ENCODE assay signal across 11 mouse cellular contexts in genomic region chr1:41275271-41275624, GRCm38 (mm10).
DNase-seq lines count a peak whose midpoint lies in the region; ATAC-seq and TF ChIP-seq lines count a peak whose summit lies in the region.
"Had no signal": no experiment of that assay in that cellular context is flagged by ENCODE, and none has a peak within 500 bp of the region (broad histone marks: within the 10 kb centered on the region; RNA-seq: fewer than 3 reads in every experiment).

No protein-coding gene starts in this region.

- 7% methylated on average over 8 of the region's 8 CpGs for WGBS in kidney, postnatal 0 days
- 6% methylated on average over 8 of the region's 8 CpGs for WGBS in embryonic facial prominence, embryonic 14.5 days
- WGBS in hindbrain, postnatal 0 days: 6% methylated on average over 8 of the region's 8 CpGs
- 4% methylated on average over 8 of the region's 8 CpGs for WGBS in neural tube, embryonic 13.5 days

- no peak for TF ChIP-seq CTCF in kidney, postnatal 0 days (IDR thresholded peaks at IDR 0.05; ENCODE audit: low read depth)
- TF ChIP-seq CTCF in hindbrain, postnatal 0 days (IDR thresholded peaks at IDR 0.05; ENCODE audit: low read depth): no peak

- H3K27ac ChIP-seq in kidney, postnatal 0 days: no peak overlapping the region
- no peak overlapping the region for H3K27ac ChIP-seq in embryonic facial prominence, embryonic 14.5 days (replicated peaks; ENCODE audit: low read depth, low read length)
- no peak overlapping the region for H3K27ac ChIP-seq in hindbrain, postnatal 0 days
- 0 out of 2 replicates have a peak overlapping the region, but pooled peaks have one; percentile 13 for H3K27ac ChIP-seq in neural tube, embryonic 13.5 days (replicated peaks)
- H3K27ac ChIP-seq: left cerebral cortex, adult 2 months had no signal

- H3K9ac ChIP-seq in kidney, postnatal 0 days (ENCODE audit: low read depth, low read length): no peak overlapping the region
- H3K9ac ChIP-seq in embryonic facial prominence, embryonic 14.5 days (ENCODE audit: low read depth, low read length): no peak overlapping the region
- no peak overlapping the region for H3K9ac ChIP-seq in hindbrain, postnatal 0 days (replicated peaks; ENCODE audit: low read length)
- H3K9ac ChIP-seq in neural tube, embryonic 13.5 days: 0 out of 2 replicates have a peak overlapping the region, but pooled peaks have one; percentile 45

- ATAC-seq in kidney, postnatal 0 days (replicated peaks; ENCODE audit: low FRiP score, low read depth): no peak
- ATAC-seq in embryonic facial prominence, embryonic 14.5 days (ENCODE audit: low read depth): no peak; the same call in 1 of the 2 replicates
- no peak for ATAC-seq in hindbrain, postnatal 0 days
- no peak; the same call in 1 of the 2 replicates for ATAC-seq in neural tube, embryonic 13.5 days (ENCODE audit: low read depth)

- H3K36me3 ChIP-seq in kidney, postnatal 0 days (ENCODE audit: insufficient read depth, low read length): no peaks in the 10 kb centered on the region
- H3K36me3 ChIP-seq in embryonic facial prominence, embryonic 14.5 days (ENCODE audit: control insufficient read depth, insufficient read depth, low read length): no peaks in the 10 kb centered on the region
- H3K36me3 ChIP-seq in hindbrain, postnatal 0 days (ENCODE audit: insufficient read depth, low read length): no peaks in the 10 kb centered on the region
- H3K36me3 ChIP-seq in neural tube, embryonic 13.5 days: no peaks in the 10 kb centered on the region

- H3K4me2 ChIP-seq in kidney, postnatal 0 days (ENCODE audit: low read length): peak overlapping the region; percentile 35
- peak overlapping the region; percentile 42 for H3K4me2 ChIP-seq in embryonic facial prominence, embryonic 14.5 days (ENCODE audit: low read depth, low read length)
- peak overlapping the region; percentile 35 for H3K4me2 ChIP-seq in hindbrain, postnatal 0 days (ENCODE audit: low read depth, low read length)
- H3K4me2 ChIP-seq in neural tube, embryonic 13.5 days: peak overlapping the region; percentile 40

- H3K4me1 ChIP-seq in kidney, postnatal 0 days (replicated peaks; ENCODE audit: insufficient read depth, low read length): no peaks in the 10 kb centered on the region
- peaks cover 17% of the 10 kb centered on the region for H3K4me1 ChIP-seq in embryonic facial prominence, embryonic 14.5 days (ENCODE audit: control insufficient read depth, insufficient read depth, low read length)
- H3K4me1 ChIP-seq in hindbrain, postnatal 0 days (ENCODE audit: insufficient read depth, low read length): peaks cover 8% of the 10 kb centered on the region; the same call in 1 of the 2 replicates
- H3K4me1 ChIP-seq in neural tube, embryonic 13.5 days (replicated peaks): peaks cover 34% of the 10 kb centered on the region

- DNase-seq in kidney, postnatal 0 days (ENCODE audit: low spot score): peak; percentile 8
- no peak for DNase-seq in kidney, adult 18-20 months
- peak; percentile 26 for DNase-seq in embryonic facial prominence, embryonic 14.5 days (ENCODE audit: low spot score)
- peak; percentile 15 for DNase-seq in hindbrain, postnatal 0 days (ENCODE audit: low spot score)
- DNase-seq in right cerebral cortex, adult 18-20 months: no peak
- no peak for DNase-seq in spleen, adult 12 weeks (ENCODE audit: low spot score)
- DNase-seq in thymus, postnatal 14 days: no peak
- DNase-seq: heart, adult 11 months; right cerebral cortex, postnatal 25 days had no signal

- H3K9me3 ChIP-seq in kidney, postnatal 0 days (replicated peaks; ENCODE audit: low read length): no peaks in the 10 kb centered on the region
- no peaks in the 10 kb centered on the region for H3K9me3 ChIP-seq in embryonic facial prominence, embryonic 14.5 days (ENCODE audit: control insufficient read depth, low read length)
- H3K9me3 ChIP-seq in hindbrain, postnatal 0 days (ENCODE audit: low read length): no peaks in the 10 kb centered on the region
- no peaks in the 10 kb centered on the region for H3K9me3 ChIP-seq in neural tube, embryonic 13.5 days

- no peak overlapping the region for H3K4me3 ChIP-seq in kidney, postnatal 0 days (replicated peaks; ENCODE audit: low read depth, low read length)
- peak overlapping the region; percentile 11; the same call in 1 of the 2 replicates for H3K4me3 ChIP-seq in embryonic facial prominence, embryonic 14.5 days (ENCODE audit: low read depth, low read length)
- H3K4me3 ChIP-seq in hindbrain, postnatal 0 days (ENCODE audit: low read length): peak overlapping the region; percentile 3; the same call in 1 of the 2 replicates
- H3K4me3 ChIP-seq in neural tube, embryonic 13.5 days: no peak overlapping the region; the same call in 1 of the 2 replicates
- H3K4me3 ChIP-seq: left cerebral cortex, adult 2 months had no signal

- no peaks in the 10 kb centered on the region for H3K27me3 ChIP-seq in kidney, postnatal 0 days (ENCODE audit: insufficient read depth, low read length)
- H3K27me3 ChIP-seq in embryonic facial prominence, embryonic 14.5 days (replicated peaks; ENCODE audit: control insufficient read depth, insufficient read depth, low read length): 0 out of 2 replicates have a peak, but pooled peaks cover 7% of the 10 kb centered on the region
- no peaks in the 10 kb centered on the region; the same call in 1 of the 2 replicates for H3K27me3 ChIP-seq in hindbrain, postnatal 0 days (ENCODE audit: insufficient read depth, low read length)
- no peaks in the 10 kb centered on the region for H3K27me3 ChIP-seq in neural tube, embryonic 13.5 days

Comparison
In these comparisons a context has a peak if more than half of its experiments do, and no peak if none do; other contexts are left out.
1. DNase-seq: peak in kidney, postnatal 0 days (single experiment), embryonic facial prominence, embryonic 14.5 days (single experiment) and hindbrain, postnatal 0 days (single experiment); none in kidney, adult 18-20 months (single experiment), right cerebral cortex, adult 18-20 months (single experiment), spleen, adult 12 weeks (single experiment) and thymus, postnatal 14 days (single experiment).
2. H3K4me3 ChIP-seq: peak in embryonic facial prominence, embryonic 14.5 days (single experiment) and hindbrain, postnatal 0 days (single experiment); none in kidney, postnatal 0 days (single experiment) and neural tube, embryonic 13.5 days (single experiment).
3. Peak in every context shown above with its lines, with median percentiles within 50 percentile points of each other: H3K4me2 ChIP-seq.